Mouse (Mus musculus) olfactory bulb, adult 2 months (tissue): ENCODE results near the gene Olfr750.

Experiments
- CTCF ChIP-seq: fragments of 200-500 bp; IDR thresholded peaks from 2 replicates; pipeline ENCODE4 v1.5.1; 2012; ENCODE audit warnings: low read depth, mild to moderate bottlenecking, low read length, moderate library complexity; ENCODE audit not compliant: insufficient read depth
- POLR2A ChIP-seq: fragments of 200-500 bp; IDR thresholded peaks from 2 replicates; pipeline ENCODE4 v1.6.1; 2012; ENCODE audit warnings: mild to moderate bottlenecking, low read depth, low read length, moderate library complexity; ENCODE audit not compliant: insufficient read depth

DNA sequence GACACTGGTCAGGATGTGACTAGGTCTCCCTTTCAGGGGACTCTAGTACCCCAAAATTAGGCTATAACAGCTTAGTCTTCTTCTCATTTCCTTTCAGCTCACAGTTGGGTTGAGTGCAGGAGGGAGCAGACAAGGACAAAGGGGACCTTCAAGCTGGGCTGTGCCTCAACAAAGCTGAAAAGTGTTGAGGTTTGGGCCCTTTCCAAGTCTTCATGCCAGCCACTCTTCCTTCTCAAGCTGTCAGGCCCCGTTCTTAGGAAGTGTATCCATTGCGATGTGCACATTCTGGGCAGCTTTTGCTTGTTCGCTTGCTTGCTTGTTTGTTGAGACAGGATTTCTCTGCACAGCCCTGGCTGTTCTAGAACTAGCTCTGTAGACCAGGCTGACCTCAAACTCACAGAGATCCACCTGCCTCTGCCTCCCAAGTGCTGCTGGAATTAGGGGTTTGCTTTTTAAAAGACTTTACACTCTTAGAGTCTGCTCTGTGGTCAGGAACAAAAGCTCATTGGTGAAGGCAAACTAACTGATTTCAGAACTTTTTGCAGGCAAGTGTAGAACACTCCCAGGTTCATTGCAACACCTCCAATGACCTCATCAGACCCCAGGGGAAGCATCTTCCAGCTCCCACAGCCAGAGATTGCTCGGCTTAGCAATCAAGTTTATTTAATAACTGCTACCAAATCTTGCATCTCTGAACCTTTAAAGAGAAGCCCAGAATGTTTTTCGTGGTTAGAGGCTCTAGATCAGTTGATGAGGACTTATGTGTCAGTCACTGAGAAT is 20.1 kb upstream of the Olfr750 start:
- no peak for TF ChIP-seq CTCF
- no peak for TF ChIP-seq POLR2A
